Mouse (Mus musculus): ENCODE results near the gene Dgkb. TPM values are rescaled to one million over a fixed set of nuclear protein-coding genes. Genes with fewer than 3 reads are reported as not detected.

Gene Dgkb
- 1 to 10 TPM in 1 of 2 experiments, under 1 TPM in 1; 0.39 to 2.0 TPM for polyA plus RNA-seq (2017; shearing (Covaris generic))

GRCm38 (mm10) chr12:37817426-37817825 is at the start of gene Dgkb:
Gene Dgkb, plus strand, starts transcription at chr12:37817726.

